Mouse (Mus musculus): ENCODE data around the gene Plcb4. TPM values are rescaled to one million over a fixed set of nuclear protein-coding genes. Genes with fewer than 3 reads are reported as not detected.

The Plcb4 gene
- polyA plus RNA-seq, 1 experiment from 2014 or later: 13.8 TPM

GRCm38 (mm10) chr2:135914343-135915261 lies 255.8 kb downstream of the Plcb4 start:
- no peak for DNase-seq (ENCODE audit: low spot score)
- H3K9ac ChIP-seq (replicated peaks; ENCODE audit: low read depth): no peak overlapping the region
- H3K4me1 ChIP-seq (ENCODE audit: insufficient read depth, low read depth, low read length): peaks cover 7% of the 10 kb centered on the region; the same call in 1 of the 2 replicates
- H3K36me3 ChIP-seq (ENCODE audit: insufficient read depth, low read length): no peaks in the 10 kb centered on the region
- WGBS: 49% methylated on average over 8 of the region's 8 CpGs
- no peak for ATAC-seq
- H3K4me2 ChIP-seq (replicated peaks; ENCODE audit: low read depth, low read length): no peak overlapping the region
- H3K9me3 ChIP-seq (ENCODE audit: low read length): no peaks in the 10 kb centered on the region
- no peak overlapping the region for H3K4me3 ChIP-seq (ENCODE audit: low read depth, low read length)
- TF ChIP-seq CTCF (IDR thresholded peaks at IDR 0.05) (no peak), EP300 (IDR thresholded peaks at IDR 0.05) (no peak)
- no peak overlapping the region for H3K27ac ChIP-seq (ENCODE audit: low read length)
- H3K27me3 ChIP-seq (replicated peaks; ENCODE audit: insufficient read depth, low read length): no peaks in the 10 kb centered on the region

GRCm38 (mm10) chr2:135915928-135916327 lies 257.1 kb downstream of the Plcb4 start:
- no peak overlapping the region for H3K4me2 ChIP-seq (replicated peaks; ENCODE audit: low read depth, low read length)
- no peaks in the 10 kb centered on the region for H3K27me3 ChIP-seq (replicated peaks; ENCODE audit: insufficient read depth, low read length)
- H3K9me3 ChIP-seq (ENCODE audit: low read length): no peaks in the 10 kb centered on the region
- no peak for ATAC-seq
- DNase-seq (ENCODE audit: low spot score): peak; percentile 11
- peaks cover 7% of the 10 kb centered on the region; the same call in 1 of the 2 replicates for H3K4me1 ChIP-seq (ENCODE audit: insufficient read depth, low read depth, low read length)
- 37% methylated on average over 10 of the region's 10 CpGs for WGBS
- TF ChIP-seq EP300 (IDR thresholded peaks at IDR 0.05): no peak
- no peak for TF ChIP-seq CTCF (IDR thresholded peaks at IDR 0.05)
- no peaks in the 10 kb centered on the region for H3K36me3 ChIP-seq (ENCODE audit: insufficient read depth, low read length)
- no peak overlapping the region for H3K4me3 ChIP-seq (ENCODE audit: low read depth, low read length)
- H3K27ac ChIP-seq (ENCODE audit: low read length): no peak overlapping the region
- H3K9ac ChIP-seq (replicated peaks; ENCODE audit: low read depth): no peak overlapping the region

- Histone ChIP-seq H3K9me3 (ENCODE audit: low read length) (no peaks in the 10 kb centered on the region), H3K4me3 (ENCODE audit: low read depth, low read length) (no peak overlapping the region), H3K4me1 (ENCODE audit: insufficient read depth, low read depth, low read length) (peaks cover 7% of the 10 kb centered on the region; the same call in 1 of the 2 replicates), H3K27ac (ENCODE audit: low read length) (no peak overlapping the region), H3K9ac (replicated peaks; ENCODE audit: low read depth) (no peak overlapping the region), H3K4me2 (replicated peaks; ENCODE audit: low read depth, low read length) (no peak overlapping the region), H3K27me3 (replicated peaks; ENCODE audit: insufficient read depth, low read length) (no peaks in the 10 kb centered on the region), H3K36me3 (ENCODE audit: insufficient read depth, low read length) (no peaks in the 10 kb centered on the region)
- TF ChIP-seq CTCF (IDR thresholded peaks at IDR 0.05): no peak
- TF ChIP-seq EP300 (IDR thresholded peaks at IDR 0.05): no peak
- 60% methylated on average over 3 of the region's 3 CpGs for WGBS
- ATAC-seq (no peak), DNase-seq (ENCODE audit: low spot score) (no peak)
Measured at GRCm38 (mm10) chr2:135917000-135917399, 258.2 kb downstream of the Plcb4 start.

DNA sequence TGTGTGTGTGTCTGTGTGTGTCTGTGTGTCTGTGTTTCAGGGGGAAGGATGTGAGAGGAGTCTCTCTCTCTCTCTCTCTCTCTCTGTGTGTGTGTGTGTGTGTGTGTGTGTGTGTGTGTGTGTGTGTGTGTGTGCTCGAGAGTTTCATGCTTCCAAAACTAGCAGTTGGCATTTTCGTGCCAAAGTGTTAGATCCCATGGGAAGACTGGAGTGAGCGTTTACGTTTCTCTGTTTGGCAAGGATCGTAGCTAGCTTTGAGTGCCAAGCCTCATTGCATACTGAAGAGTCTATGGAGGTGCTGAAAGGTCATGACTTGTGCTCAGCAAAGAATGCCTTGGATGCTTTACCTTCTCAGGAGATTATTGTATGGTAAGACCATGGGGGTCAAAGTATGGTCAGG lies 259.3 kb downstream of the Plcb4 start:
- no peaks in the 10 kb centered on the region for H3K9me3 ChIP-seq (ENCODE audit: low read length)
- no peak overlapping the region for H3K9ac ChIP-seq (replicated peaks; ENCODE audit: low read depth)
- 48% methylated on average over 5 of the region's 5 CpGs for WGBS
- peaks cover 7% of the 10 kb centered on the region; the same call in 1 of the 2 replicates for H3K4me1 ChIP-seq (ENCODE audit: insufficient read depth, low read depth, low read length)
- no peak overlapping the region for H3K4me2 ChIP-seq (replicated peaks; ENCODE audit: low read depth, low read length)
- no peak overlapping the region for H3K4me3 ChIP-seq (ENCODE audit: low read depth, low read length)
- DNase-seq (ENCODE audit: low spot score) (no peak), ATAC-seq (no peak)
- no peaks in the 10 kb centered on the region for H3K27me3 ChIP-seq (replicated peaks; ENCODE audit: insufficient read depth, low read length)
- H3K36me3 ChIP-seq (ENCODE audit: insufficient read depth, low read length): no peaks in the 10 kb centered on the region
- H3K27ac ChIP-seq (ENCODE audit: low read length): no peak overlapping the region
- no peak for TF ChIP-seq CTCF (IDR thresholded peaks at IDR 0.05)
- no peak for TF ChIP-seq EP300 (IDR thresholded peaks at IDR 0.05)

GRCm38 (mm10) chr2:135919641-135920040 lies 260.8 kb downstream of the Plcb4 start:
- Histone ChIP-seq H3K36me3 (ENCODE audit: insufficient read depth, low read length) (no peaks in the 10 kb centered on the region), H3K4me3 (ENCODE audit: low read depth, low read length) (no peak overlapping the region), H3K9me3 (ENCODE audit: low read length) (no peaks in the 10 kb centered on the region), H3K27ac (ENCODE audit: low read length) (no peak overlapping the region), H3K4me1 (ENCODE audit: insufficient read depth, low read depth, low read length) (peaks cover 7% of the 10 kb centered on the region; the same call in 1 of the 2 replicates), H3K4me2 (replicated peaks; ENCODE audit: low read depth, low read length) (no peak overlapping the region), H3K9ac (replicated peaks; ENCODE audit: low read depth) (no peak overlapping the region), H3K27me3 (replicated peaks; ENCODE audit: insufficient read depth, low read length) (no peaks in the 10 kb centered on the region)
- DNase-seq (ENCODE audit: low spot score) (no peak), ATAC-seq (no peak)
- WGBS: 44% methylated on average over 6 of the region's 6 CpGs
- no peak for TF ChIP-seq EP300 (IDR thresholded peaks at IDR 0.05)
- no peak for TF ChIP-seq CTCF (IDR thresholded peaks at IDR 0.05)

DNA sequence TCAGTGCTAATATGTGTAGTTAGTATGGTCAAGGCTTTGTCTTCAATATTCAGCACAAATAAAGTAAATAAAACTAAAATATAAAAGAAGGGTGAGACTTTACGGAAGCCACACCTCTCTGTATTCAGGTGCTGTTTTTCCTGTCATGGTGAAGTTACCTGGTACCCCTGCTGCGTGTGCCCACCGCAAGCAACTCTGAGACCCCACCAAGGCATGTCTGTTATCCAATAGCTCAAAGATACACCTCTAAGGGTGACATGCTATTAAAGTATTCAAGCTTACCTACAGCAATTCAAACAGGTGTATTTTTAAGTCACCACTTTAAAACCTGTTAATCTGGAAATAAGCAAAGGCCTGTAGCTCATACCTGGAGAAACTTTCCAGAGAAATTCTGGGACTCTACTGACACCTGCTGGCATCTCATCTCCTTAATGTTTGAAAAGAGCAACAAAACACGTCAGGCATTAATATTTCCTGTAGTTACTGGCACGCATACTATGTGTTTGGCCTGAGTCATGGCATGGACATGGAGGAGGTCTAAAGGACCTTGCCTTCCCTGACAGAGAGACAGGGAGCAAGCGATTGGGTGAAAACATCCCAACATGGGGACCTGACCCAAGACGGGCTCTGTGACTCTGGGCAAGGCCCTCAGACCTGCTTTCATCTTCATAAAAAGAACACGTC lies 268.0 kb downstream of the Plcb4 start:
- Histone ChIP-seq H3K4me1 (ENCODE audit: insufficient read depth, low read depth, low read length) (no peaks in the 10 kb centered on the region), H3K27ac (ENCODE audit: low read length) (no peak overlapping the region), H3K9me3 (ENCODE audit: low read length) (no peaks in the 10 kb centered on the region), H3K4me3 (ENCODE audit: low read depth, low read length) (no peak overlapping the region), H3K27me3 (replicated peaks; ENCODE audit: insufficient read depth, low read length) (no peaks in the 10 kb centered on the region), H3K9ac (replicated peaks; ENCODE audit: low read depth) (no peak overlapping the region), H3K36me3 (ENCODE audit: insufficient read depth, low read length) (no peaks in the 10 kb centered on the region), H3K4me2 (replicated peaks; ENCODE audit: low read depth, low read length) (no peak overlapping the region)
- TF ChIP-seq EP300 (IDR thresholded peaks at IDR 0.05): no peak
- TF ChIP-seq CTCF (IDR thresholded peaks at IDR 0.05): peak; percentile 71
- ATAC-seq (peak; percentile 72), DNase-seq (ENCODE audit: low spot score) (peak; percentile 89)
- 64% methylated on average over 8 of the region's 8 CpGs for WGBS

Data from lung, postnatal 0 days (tissue).